Mouse (Mus musculus) lung, postnatal 0 days (tissue): ENCODE data around the gene Colq.

Source experiments
- CTCF ChIP-seq: IDR thresholded peaks from 2 replicates; pipeline ENCODE4 v1.5.1; 2016; ENCODE audit warnings: antibody characterized with exemption, mild to moderate bottlenecking
- EP300 ChIP-seq: IDR thresholded peaks from 2 replicates; pipeline ENCODE4 v1.6.1; 2016; ENCODE audit warnings: antibody characterized with exemption, mild to moderate bottlenecking, control low read depth

DNA sequence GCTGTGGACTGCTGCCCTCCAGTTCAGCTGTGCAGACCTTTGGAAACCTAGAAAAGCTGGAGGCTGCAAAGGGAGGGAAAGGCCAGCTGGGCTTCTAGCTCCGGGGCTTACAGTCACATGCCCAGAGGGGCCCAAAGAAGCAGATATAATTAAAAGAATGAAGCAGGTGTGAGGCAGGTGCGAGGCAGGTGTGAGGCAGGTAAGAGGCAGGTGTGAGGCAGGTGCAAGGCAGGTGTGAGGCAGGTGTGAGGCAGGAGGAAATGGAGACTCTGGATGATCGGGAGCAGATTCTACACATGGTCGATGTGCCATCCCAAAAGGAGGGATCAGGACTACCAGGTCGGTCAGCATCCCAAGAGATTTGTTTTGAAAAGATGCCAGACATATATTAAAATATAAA lies 19.7 kb downstream of the Colq start:
- TF ChIP-seq EP300 (no peak), CTCF (no peak)
